Mouse (Mus musculus) spleen, adult 2 months (tissue): ENCODE results near the gene Pramel7. TPM values are rescaled to one million over a fixed set of nuclear protein-coding genes. Genes with fewer than 3 reads are reported as not detected.

Source experiments
- DNase-seq, 2 experiments: peaks; one replicate each; pipeline versions ENCODE4 v3.0.0 to v3.0.0-alpha.2; 2012 to 2021; ENCODE audit warnings: low spot score in 2 of 2, low read depth in 1 of 2
- H3K27ac ChIP-seq: fragments of 200-500 bp; 2 replicates; pipeline ENCODE4 v1.5.1; 2012; ENCODE audit warnings: low read length, inconsistent platforms; ENCODE audit not compliant: insufficient read depth
- H3K27me3 ChIP-seq: fragments of 200-500 bp; 2 replicates; pipeline ENCODE4 v1.6.1; 2012; ENCODE audit warnings: mild to moderate bottlenecking, moderate library complexity, low read length, inconsistent platforms; ENCODE audit not compliant: control insufficient read depth, insufficient read depth
- H3K36me3 ChIP-seq: fragments of 200-500 bp; 2 replicates; pipeline ENCODE4 v1.6.1; 2012; ENCODE audit warnings: mild to moderate bottlenecking, low read length, inconsistent platforms; ENCODE audit not compliant: control insufficient read depth, insufficient read depth
- H3K4me1 ChIP-seq: fragments of 200-500 bp; 2 replicates; pipeline ENCODE4 v1.6.1; 2011; ENCODE audit warnings: inconsistent platforms; ENCODE audit not compliant: control insufficient read depth, insufficient read depth, insufficient read length
- H3K4me3 ChIP-seq: fragments of 200-500 bp; 2 replicates; pipeline ENCODE4 v1.5.1; 2011; ENCODE audit warnings: mild to moderate bottlenecking, inconsistent platforms; ENCODE audit not compliant: insufficient read depth, insufficient read length; ENCODE audit errors: extremely low read depth
- CTCF ChIP-seq: fragments of 200-500 bp; IDR thresholded peaks from 2 replicates; pipeline ENCODE4 v1.5.1; 2011; ENCODE audit warnings: mild to moderate bottlenecking, inconsistent platforms; ENCODE audit not compliant: insufficient read depth, insufficient read length, insufficient replicate concordance; ENCODE audit errors: extremely low read depth
- POLR2A ChIP-seq: fragments of 200-500 bp; IDR thresholded peaks from 2 replicates; pipeline ENCODE4 v1.6.1; 2011; ENCODE audit warnings: low read depth, low read length, inconsistent platforms
- WGBS: fragments of 180-500 bp; shearing (Covaris S2); methylation state at CpG from one replicate; pipeline ENCODE4 v1.1.7; 2018; 5-methylcytosine and 5-hydroxymethylcytosine counted together
- polyA plus RNA-seq: library from polyadenylated mRNA; depleted of rRNA; stranded (reverse); fragments of >200 nt; gene quantifications from 2 replicates; pipeline ENCODE4 v1.2.3, GENCODE M21; 2012

Pramel7 gene
- polyA plus RNA-seq, 1 experiment = not detected

- WGBS = 67% methylated on average over 8 of the region's 8 CpGs
- H3K4me1 ChIP-seq = no peaks in the 10 kb centered on the region
- no peak overlapping the region for H3K4me3 ChIP-seq
- no peaks in the 10 kb centered on the region for H3K27me3 ChIP-seq
- no peak overlapping the region for H3K27ac ChIP-seq
- no peak for DNase-seq
- no peaks in the 10 kb centered on the region for H3K36me3 ChIP-seq
- no peak for TF ChIP-seq CTCF
- no peak for TF ChIP-seq POLR2A
Observed at GRCm38 (mm10) chr2:87515457-87516060, 18.7 kb upstream of the Pramel7 start.

GRCm38 (mm10) chr2:87515046-87515445 lies 18.2 kb upstream of the Pramel7 start:
- Histone ChIP-seq H3K27me3 (no peaks in the 10 kb centered on the region), H3K4me1 (no peaks in the 10 kb centered on the region), H3K27ac (no peak overlapping the region), H3K36me3 (no peaks in the 10 kb centered on the region), H3K4me3 (no peak overlapping the region)
- TF ChIP-seq POLR2A (no peak), CTCF (no peak)
- no peak for DNase-seq
- 83% methylated on average over 2 of the region's 2 CpGs for WGBS

- H3K4me3 ChIP-seq = no peak within 1 kb of the TSS
- no peaks in the 10 kb centered on the region for H3K36me3 ChIP-seq
- TF ChIP-seq CTCF (no peak), POLR2A (no peak)
- WGBS = 83% methylated on average over 6 of the region's 6 CpGs
- no peak for DNase-seq
- no peaks in the 10 kb centered on the region for H3K4me1 ChIP-seq
- no peak within 1 kb of the TSS for H3K27ac ChIP-seq
- H3K27me3 ChIP-seq = no peaks in the 10 kb centered on the region
Observed at GRCm38 (mm10) chr2:87506265-87506664, 9.4 kb upstream of the Pramel7 start, which contains the start of gene Pramel6. Gene Pramel6 (plus strand): TSS chr2:87506565.

- TF ChIP-seq POLR2A = no peak
- TF ChIP-seq CTCF = no peak
- no peak for DNase-seq
- WGBS = 67% methylated on average over 2 of the region's 2 CpGs
- Histone ChIP-seq H3K4me3 (no peak overlapping the region), H3K27me3 (no peaks in the 10 kb centered on the region), H3K36me3 (no peaks in the 10 kb centered on the region), H3K27ac (no peak overlapping the region), H3K4me1 (no peaks in the 10 kb centered on the region)
Observed at GRCm38 (mm10) chr2:87482276-87482675, 14.6 kb downstream of the Pramel7 start.

- H3K27ac ChIP-seq = no peak overlapping the region
- WGBS = 79% methylated on average over 4 of the region's 4 CpGs
- TF ChIP-seq POLR2A = no peak
- no peaks in the 10 kb centered on the region for H3K4me1 ChIP-seq
- no peak for DNase-seq
- no peaks in the 10 kb centered on the region for H3K36me3 ChIP-seq
- H3K27me3 ChIP-seq = no peaks in the 10 kb centered on the region
- no peak overlapping the region for H3K4me3 ChIP-seq
Observed at GRCm38 (mm10) chr2:87481158-87481557, 15.7 kb downstream of the Pramel7 start.

GRCm38 (mm10) chr2:87480207-87480606 lies 16.7 kb downstream of the Pramel7 start:
- no peak overlapping the region for H3K4me3 ChIP-seq
- DNase-seq = no peak
- H3K27me3 ChIP-seq = no peaks in the 10 kb centered on the region
- H3K4me1 ChIP-seq = no peaks in the 10 kb centered on the region
- H3K27ac ChIP-seq = no peak overlapping the region
- no peaks in the 10 kb centered on the region for H3K36me3 ChIP-seq
- TF ChIP-seq POLR2A = no peak
- TF ChIP-seq CTCF = no peak

GRCm38 (mm10) chr2:87461769-87462168 lies 35.1 kb downstream of the Pramel7 start:
- Histone ChIP-seq H3K27me3 (no peaks in the 10 kb centered on the region), H3K27ac (no peak overlapping the region), H3K4me3 (no peak overlapping the region), H3K36me3 (no peaks in the 10 kb centered on the region), H3K4me1 (no peaks in the 10 kb centered on the region)
- WGBS = 92% methylated on average over 4 of the region's 4 CpGs
- DNase-seq = no peak
- TF ChIP-seq POLR2A (no peak), CTCF (no peak)
